Mouse (Mus musculus): ENCODE measurements around the gene Mavs. TPM values are rescaled to one million over a fixed set of nuclear protein-coding genes. Genes with fewer than 3 reads are reported as not detected.

Gene Mavs
- total RNA-seq (2021): 10 to 100 TPM; 28.9 to 29.1 TPM

DNA sequence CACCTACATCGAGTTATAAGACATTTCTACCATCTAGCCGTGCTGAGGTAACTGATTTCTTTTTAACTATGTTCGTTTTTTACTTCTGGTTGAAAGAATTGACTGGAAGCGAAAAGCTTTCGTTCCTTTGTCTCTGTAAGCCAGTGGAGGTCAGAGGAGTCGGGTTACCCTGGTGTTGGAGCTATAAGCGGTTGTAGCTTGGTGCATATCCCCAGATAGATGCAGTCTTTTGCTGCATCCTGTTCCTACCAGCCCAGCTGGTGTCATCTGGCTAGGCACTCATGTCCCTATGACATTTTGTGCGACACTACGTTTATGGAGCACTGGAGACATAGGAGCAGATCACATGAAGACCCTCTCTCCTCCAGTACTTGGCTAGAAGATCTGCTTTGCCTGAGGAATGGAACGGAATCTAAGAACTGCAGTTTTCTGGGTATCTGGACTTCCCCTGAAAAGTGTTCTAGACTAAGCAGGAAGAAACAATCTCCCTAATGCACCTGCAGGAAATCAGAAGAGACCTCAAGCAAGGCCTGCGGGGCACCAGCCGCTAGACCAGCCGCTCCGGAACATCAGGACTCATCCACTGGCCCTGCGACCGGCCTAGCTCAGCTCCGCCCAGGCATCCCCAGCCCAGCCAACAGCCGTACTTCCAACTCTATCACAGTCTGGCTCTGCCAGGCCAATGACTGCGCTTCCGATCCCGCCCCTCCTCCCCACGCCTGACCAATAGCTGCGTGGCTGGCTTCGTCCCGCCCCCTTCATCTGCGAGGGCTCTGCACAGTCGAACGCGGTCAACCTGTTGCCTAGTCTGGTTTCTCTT lies at the start of gene Mavs:
TSS of gene Mavs (plus strand) at position 757 of the 820 bp plus-strand sequence.
- DNase-seq: peak; percentile 96

DNA sequence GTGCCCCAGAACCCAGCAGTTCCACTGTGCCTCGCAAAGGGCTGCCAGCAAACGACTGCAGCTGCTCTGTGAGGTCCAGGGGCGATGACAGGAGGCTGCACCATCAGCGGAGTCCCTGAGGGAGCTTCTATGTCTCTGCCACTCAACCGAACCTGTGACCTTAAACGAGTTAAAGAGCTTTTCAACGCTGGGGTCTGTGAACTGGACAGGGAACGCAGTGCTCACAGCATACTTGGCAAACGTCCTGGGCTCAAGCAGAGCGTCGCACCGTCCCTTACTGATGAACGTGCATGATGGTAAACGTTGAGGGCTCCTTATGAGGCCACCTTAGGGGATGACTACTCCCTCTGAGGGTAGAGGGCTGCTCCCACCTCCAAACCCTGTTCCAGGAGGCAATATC lies 47.5 kb upstream of the Mavs start:
- peak; percentile 48 for DNase-seq

DNA sequence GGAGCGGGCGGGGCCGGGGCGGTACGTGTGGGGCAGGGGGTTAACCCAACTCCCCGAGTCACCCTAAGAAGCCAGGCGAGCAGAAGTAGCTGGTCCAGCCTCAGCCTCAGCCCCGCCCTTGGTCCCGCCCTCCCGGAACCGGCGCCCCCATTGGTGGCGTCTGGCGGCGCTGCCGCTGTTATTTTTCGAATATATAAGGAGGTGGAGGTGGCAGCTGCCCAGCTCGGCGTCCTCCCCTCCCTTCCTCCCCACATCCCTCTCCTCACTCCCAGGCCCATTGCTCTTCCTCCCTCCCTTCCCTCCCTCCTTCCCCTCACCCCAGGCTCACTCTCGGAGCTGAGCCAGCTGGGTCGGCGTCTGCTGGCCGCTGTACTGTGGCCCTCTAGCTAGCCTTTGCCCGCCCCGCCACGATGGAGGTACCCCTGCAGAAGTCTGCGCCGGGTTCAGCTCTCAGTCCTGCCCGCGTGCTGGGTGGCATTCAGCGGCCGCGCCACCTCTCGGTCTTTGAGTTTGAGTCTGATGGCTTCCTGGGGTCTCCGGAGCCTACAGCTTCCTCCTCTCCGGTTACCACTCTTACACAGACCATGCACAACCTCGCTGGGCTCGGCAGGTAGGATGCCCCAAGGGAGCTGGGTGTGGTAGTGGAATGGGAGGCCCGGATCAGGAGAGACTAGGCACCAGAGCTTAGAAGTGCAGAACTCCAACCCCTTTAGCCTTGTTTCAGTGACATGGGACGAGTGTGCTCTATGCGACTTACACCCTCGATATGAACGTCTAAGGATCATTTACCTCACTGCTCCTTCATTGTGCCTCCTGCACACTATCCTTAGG lies 46.9 kb upstream of the Mavs start, which contains the start of the genes Cdc25b and Spef1:
TSS of gene Cdc25b (plus strand) at position 179 of the 831 bp plus-strand sequence.
TSS of gene Spef1 (minus strand) at position 512 of the 831 bp plus-strand sequence.
- DNase-seq: peak; percentile 90

DNA sequence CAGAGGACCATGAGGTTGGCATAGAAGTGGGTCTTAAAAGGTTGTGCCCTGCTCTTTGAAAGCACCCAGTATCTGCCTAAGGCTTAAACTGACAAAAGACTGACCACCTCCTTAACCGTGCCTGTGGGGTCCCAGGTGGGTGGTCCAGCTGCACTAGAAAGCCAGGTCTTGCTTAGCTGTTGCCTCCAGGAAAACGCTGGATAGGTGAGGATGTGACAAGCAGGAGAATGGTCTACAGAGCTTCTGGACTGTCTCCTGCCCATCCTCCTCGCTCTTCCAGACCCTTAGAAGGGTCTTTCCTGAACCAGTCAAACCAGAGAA lies 46.3 kb upstream of the Mavs start:
- DNase-seq: no peak

DNA sequence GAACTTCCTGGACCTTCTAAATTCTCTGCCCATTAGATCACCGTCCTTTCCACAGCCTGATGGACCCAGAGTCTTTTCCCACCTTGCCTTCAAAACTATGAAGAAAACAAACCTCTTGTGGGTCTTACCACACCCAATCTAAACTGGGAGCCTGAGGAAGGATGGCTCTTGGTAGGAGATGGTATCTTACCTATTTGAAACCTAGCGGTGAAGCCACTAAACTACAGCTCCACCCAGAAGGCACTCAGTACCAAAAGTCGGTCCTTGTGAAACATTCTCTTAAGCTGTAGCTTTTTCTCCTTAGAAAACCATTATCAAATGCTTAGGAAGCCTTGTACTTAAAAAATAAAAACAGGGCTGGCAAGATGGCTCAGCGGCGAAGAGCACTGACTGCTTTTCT lies 45.6 kb upstream of the Mavs start:
- no peak for DNase-seq

DNA sequence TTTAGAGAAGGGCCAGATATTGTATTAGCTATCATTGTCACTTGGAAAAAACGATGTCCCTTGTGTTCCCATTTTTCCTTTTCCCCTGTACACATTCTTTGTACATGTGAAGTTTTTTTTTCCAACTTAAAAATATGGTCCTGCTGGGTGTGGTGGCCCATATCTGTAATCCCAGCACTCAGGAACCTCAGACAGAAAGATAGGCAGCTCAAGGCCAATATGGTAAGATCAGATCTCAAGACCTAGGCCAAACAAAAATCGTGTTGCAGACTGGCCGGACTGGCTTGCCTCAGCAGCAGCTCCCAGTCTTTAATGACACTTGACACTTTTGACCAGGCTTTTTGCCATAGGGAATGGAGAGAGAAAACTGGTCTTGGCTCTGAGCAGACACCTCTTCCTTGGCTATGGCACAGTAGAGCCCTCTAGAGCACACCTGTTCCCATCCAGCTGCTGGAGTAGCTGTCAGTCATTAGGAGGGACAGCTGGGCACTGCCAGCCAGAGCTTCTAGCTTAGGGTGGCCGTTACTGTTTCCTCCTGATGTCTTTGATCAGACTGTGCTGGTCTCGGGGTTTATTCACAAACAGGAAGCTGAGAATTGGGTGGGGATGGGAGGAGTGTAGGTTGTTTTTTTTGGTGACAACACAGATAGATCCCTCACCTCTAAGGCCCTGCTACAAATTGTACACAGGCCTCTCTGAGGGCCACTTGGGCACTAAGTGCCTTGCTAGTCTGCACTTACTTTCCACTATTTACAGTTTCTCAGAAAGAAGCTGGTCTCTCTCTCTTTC lies 44.1 kb upstream of the Mavs start:
- no peak for DNase-seq

DNA sequence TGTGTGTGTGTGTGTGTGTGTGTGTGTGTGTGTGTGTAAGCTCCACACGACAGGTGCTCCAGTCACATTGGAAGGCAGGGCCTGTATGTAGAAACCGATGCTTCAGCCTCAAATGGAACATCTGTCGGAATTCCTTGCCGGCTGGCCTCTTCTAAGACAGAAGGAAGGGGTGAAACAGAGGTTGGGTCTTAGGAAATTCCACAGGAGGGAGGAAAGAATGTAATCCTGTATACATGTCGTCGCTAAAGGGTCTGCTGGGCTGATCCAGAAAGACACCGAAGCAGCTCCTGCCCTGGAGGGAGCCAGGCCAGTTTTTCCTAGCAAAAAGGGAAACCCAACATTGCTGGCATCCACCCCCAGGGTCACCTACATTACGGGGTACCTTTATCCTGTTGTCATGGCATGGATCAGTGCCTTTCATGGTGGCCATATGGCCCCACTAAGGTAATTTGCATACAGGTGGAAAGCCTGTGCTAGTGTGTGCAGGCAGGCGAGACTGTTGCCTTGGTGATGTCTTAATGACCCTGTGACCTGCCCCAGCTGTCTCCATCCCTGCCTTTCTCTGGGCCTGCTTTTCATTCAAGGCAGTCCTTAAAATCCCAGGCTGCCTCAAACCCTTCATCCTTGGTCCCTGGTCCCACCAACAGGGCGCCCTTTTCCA lies 43.4 kb upstream of the Mavs start:
- no peak for DNase-seq

DNA sequence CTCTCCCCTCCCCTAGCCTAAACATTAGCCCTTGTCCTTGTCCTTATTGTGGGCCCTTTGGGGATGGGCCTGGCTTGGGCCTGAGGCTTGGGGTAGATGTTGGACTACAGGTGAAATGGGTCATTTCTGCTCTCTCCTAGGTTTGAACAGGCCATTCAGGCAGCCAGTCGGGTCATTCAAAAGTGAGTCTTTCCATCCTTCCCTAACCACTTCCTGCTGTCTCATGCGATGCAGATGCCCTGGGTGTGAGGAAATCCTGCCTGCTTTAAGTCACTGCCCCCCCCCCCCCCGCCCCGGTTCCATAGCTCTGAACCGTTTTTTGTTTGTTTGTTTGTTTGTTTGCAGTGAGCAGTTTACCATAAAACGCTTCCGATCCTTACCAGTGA lies 42.9 kb upstream of the Mavs start:
- DNase-seq: no peak

DNA sequence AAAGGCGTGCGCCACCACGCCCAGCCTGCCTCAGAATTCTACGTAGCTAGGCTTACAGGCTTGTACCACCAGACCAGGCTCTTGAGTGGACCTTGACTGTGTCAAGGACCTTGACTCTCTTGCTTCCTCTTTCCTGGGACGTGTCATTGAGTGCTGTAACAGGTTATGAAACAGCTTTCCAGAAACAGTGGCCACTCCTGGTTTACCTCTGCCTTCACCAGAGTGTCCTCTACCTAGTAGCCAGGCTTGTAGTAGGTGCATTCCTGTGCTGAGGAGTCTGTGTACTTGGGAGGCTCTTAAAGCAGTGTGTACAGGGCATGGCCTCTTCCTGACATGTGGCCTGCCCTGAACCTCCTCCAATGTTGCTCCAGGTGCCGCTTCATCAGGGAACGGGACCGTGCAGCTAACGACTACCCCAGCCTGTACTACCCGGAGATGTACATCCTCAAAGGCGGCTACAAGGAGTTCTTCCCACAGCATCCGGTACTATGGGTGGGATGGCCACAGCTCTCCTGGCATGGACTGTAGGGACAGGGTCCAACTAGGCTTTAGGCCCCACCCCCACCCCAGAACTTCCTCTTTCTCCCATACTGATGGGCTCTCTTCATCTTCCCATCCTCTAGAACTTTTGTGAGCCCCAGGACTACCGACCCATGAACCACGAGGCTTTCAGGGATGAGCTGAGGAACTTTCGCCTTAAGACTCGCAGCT lies 37.1 kb upstream of the Mavs start:
- no peak for DNase-seq

DNA sequence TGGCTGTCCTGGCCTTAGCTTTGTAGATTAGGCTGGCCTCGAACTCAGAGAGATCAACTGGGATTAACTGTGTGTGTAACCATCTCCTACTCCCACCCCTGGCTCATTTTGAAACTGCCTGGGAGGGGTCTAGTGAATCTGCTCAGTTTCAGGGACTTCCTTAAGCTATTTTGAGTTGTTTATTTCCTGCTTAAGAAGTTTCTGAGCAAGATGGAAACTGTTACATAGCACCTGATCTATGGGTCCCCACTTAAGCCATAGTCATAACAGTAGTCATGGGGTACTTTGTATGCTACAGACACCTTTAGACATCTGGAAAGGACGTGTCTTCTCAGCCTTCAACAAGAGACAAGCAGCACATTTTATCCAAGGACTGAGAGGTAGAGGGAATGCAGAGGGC lies 33.2 kb upstream of the Mavs start:
- no peak for DNase-seq

DNA sequence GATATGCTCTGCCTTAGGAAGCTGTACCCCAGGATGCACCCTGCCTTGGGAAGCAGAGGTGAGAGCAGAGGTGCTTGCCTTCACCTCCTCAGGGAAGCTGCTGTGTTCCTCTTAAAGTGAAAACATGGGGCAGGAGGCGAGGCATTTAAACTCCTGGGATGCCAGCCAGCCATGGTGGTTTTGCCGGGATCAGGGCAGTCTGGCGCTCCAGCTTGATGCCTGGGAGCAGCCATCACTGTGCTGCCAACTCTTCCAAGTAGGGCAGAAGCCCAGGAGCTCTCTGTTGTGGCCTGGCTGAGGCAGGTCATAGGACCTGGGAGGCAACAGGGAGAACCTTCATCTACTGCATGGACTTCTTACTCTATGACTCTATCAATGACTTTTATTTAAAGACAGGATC lies 32.6 kb upstream of the Mavs start:
- DNase-seq: no peak

DNA sequence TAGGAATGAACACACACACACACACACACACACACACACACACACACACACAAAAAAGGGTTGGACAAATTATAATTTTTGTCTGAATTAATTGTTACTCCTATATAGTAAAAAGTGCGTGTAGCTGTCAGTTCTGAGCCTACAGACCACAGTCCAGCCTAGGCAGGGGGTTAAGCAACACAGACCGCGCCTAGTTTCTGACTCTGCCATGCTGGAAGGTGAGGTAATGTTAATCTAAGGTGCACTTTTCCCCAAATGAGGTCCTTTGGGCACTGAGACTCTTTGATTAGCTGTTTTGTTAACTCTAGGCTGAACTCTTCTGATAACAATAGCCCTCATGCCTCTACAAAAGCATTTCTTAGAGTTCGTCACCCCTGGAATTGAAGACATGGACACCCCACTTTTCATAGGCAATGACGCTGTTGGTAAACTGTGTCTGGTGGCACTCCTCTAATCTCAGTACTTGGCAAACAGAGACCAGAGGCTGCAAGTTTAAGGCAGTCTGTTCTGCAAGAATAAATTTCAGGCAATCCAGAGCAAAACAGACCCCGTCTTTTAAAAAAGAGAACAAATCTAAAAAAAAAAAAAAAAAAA lies 29.9 kb upstream of the Mavs start:
- no peak for DNase-seq

DNA sequence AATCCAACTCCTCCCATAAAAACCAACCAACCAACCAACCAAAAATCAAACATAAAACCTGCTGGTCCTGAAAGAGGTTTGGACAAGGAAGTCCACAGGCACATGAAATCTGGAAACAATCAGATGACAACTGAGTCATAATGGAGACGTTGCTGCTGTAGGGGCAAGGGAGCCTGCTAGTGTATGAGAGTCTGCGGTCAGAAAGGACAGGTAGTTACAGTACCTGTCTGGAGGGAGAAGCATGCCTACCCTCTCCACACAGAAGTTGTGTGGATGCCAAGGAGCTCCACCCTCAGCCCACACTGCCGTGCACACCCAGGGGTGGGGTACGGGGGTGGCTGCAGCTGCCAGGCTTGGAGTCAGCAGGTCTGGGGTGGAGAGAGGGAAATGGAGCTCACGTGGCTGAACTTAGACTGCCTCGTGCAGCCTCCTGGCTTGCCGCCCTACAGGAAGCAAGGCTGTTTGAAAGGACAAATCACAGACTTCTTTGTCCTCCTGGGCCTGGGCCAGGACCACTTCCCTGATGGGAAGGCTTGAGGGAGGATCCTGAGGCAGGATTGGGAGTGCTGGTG lies 29.4 kb upstream of the Mavs start:
- peak; percentile 96 for DNase-seq

DNA sequence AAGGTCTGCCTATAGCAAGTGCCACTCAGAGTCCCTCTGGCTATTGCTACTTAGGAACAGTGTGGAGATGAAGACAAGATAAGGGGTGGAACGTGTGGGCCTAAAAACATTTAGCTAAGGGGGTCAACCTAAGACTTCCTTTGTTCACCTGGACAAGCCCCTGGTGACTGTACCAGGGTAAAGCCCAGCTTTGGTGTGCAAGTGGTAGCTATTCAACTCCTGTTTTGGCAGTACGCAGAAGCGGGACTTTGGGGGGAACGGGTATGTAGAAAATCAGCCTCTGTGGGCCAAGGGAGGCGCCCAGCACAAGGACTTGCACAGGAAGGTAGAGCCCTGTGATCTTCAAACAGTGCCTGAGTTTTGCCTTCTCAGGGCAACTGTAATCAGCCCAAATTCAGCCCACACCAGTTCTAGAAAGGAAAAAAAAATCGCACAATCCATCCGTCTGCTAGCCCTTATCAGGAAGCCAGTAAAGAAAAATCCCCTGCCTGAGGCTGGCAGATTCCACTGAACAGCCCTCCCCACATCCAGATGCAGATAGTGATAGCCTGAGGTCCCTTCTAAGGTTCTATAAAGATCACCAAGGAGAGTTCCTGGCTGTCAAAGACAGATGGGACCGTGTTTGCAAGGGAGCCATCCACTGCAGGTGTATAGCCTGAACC lies 28.2 kb upstream of the Mavs start:
- no peak for DNase-seq

DNA sequence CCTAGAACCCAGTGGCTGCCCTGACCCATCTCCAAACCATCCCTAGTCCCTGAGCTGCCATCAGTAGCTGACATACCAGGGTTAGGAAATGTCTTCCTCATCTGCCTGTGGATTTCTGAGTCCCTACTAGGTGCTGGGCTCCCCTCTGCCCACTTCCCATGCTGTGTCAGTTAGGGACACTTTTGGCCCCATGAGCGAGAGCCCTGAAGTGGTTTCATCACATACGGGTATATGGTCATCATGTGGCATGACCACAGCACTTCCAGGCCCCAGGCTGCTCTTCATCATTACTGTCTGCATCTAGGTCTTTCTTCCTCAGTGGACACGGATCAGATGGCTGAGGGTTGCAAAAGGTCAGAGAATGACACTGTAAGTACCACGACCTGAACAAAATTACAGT lies 27.1 kb upstream of the Mavs start, which contains the start of gene Ap5s1:
TSS of gene Ap5s1 (plus strand) at position 301 of the 400 bp plus-strand sequence.
- DNase-seq: no peak

DNA sequence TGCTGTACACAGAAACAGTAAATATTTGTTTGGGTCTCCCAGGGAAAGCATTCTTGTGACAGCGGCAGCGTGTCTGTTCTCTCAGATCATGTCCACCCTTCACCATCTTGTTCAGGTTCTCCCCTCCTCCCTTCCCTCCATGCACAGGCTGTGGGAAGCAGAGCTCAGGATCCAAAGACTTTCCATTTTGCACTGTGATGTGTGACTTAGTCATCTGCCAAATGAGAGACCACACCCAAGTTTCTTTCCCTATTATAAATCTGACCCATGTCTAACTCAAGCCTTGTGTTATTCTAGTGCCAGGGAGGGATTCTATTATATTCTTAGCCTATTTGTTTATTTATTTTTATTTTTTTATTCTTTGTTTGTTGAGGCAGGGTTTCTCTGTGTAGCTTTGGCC lies 25.5 kb upstream of the Mavs start:
- DNase-seq: no peak

DNA sequence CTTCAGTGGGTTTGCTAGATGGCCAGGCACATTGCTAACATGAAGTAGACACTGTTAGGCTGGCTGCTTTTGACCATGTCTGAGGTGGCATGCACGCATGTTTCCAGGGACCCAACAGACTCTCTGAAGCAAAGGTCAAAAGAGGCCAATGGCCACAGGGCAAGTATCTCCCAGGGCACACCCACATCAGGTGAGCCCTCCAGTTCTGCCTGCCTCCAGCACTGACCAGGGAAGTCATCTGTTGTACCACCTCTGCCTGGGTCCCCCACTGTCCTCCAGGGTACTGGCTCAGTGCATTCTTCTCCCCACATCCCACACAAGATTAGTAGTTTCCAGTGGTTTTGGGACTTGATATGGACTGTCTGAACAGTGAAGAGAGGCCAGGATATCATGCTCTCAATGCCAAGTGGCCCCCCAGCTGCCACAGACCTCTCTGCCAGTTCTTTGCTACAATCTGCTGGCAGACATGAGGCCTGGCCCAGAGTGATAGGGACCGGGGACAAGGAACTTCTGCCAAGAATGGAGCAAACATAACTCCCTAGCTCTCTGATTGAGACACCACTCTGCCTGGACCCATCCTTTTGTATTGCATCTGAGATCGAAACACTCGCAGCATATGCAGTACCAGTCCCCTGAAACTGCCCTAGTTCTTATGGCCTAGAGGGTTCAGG lies 24.6 kb upstream of the Mavs start:
- DNase-seq: peak; percentile 35

DNA sequence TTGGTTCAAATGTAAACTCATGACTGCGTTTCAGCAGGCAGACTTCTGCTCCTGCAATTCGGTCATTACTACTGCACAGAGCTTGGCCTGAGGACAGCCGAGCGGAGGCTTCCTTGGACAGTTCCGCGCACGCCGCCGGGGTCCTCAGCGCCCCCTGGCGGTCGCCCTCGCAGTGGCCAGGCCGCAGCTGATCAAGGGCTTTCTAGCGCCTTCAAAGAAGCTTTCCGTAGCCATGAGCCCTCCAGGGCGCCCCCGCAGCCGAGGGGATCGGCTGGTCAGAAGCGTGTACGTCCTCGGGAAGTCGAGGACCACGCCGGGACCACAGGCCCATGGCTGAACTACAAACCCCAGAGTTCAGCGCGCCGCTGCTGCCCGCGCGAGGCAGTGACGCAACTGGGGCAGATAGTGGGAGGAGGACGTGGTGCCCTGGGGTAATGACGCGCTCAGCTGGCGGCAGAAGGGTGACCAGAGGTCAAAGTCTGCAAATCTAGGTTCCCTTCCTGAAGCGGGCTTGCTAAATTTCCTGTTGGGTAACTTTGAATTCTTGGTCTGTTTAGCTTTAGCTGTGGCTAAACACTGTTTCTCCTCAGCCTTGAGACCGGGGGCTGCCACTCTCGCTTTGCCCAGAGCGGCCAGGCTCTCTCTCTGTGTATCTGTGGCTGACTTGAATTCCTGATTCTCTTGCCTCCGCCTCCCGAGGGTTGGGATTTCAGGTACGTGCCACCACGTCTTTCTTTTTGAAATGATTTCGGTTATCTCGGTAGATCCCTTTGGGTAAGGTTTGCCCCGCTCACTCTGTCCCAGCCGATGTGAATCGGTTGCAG lies 23.7 kb upstream of the Mavs start:
- DNase-seq: peak; percentile 96
